Mouse (Mus musculus) liver, postnatal 0 days (tissue): Measurements from ENCODE around the gene Gm20517.

Experiments
- CTCF ChIP-seq: sonication (generic); IDR thresholded peaks from 2 replicates; pipeline ENCODE4 v1.5.1; 2016; ENCODE audit warnings: antibody characterized with exemption, low read depth
- EP300 ChIP-seq: IDR thresholded peaks from 2 replicates; pipeline ENCODE4 v1.6.1; 2016; ENCODE audit warnings: antibody characterized with exemption, low read depth, mild to moderate bottlenecking

GRCm38 (mm10) chr17:47588517-47588916 is 22.9 kb upstream of the Gm20517 start:
- no peak for TF ChIP-seq CTCF
- TF ChIP-seq EP300 = peak; percentile 67
